Mouse (Mus musculus) heart, postnatal 0 days (tissue): Measurements from ENCODE around the gene Tmem169. TPM values are rescaled to one million over a fixed set of nuclear protein-coding genes. Genes with fewer than 3 reads are reported as not detected.

Experiments used
- ATAC-seq: fragments of 200-750 bp; cut with Nextera tagmentation; 2 replicates; pipeline ENCODE4 v1.8.0; 2017; ENCODE audit warnings: low read depth, moderate number of reproducible peaks, moderate library complexity; ENCODE audit not compliant: insufficient read depth
- DNase-seq: peaks from one replicate; pipeline ENCODE4 v3.0.0-alpha.2; 2016; ENCODE audit warnings: low spot score
- H3K27ac ChIP-seq: fragments of 300-500 bp; sonication (generic); 2 replicates; pipeline ENCODE4 v1.5.1; 2014; ENCODE audit warnings: low read depth, mild to moderate bottlenecking
- H3K27me3 ChIP-seq: fragments of 300-500 bp; sonication (generic); 2 replicates; pipeline ENCODE4 v1.6.1; 2014; ENCODE audit warnings: low read length, mixed read lengths; ENCODE audit not compliant: control insufficient read depth, insufficient read depth
- H3K36me3 ChIP-seq: fragments of 300-500 bp; sonication (generic); replicated peaks from 2 replicates; pipeline ENCODE4 v1.6.1; 2014; ENCODE audit warnings: low read length, mixed read lengths; ENCODE audit not compliant: control insufficient read depth, insufficient read depth
- H3K4me1 ChIP-seq: fragments of 300-500 bp; sonication (generic); 2 replicates; pipeline ENCODE4 v1.6.1; 2014; ENCODE audit warnings: antibody characterized with exemption; ENCODE audit not compliant: control insufficient read depth, insufficient read depth
- H3K4me2 ChIP-seq: fragments of 300-500 bp; sonication (generic); 2 replicates; pipeline ENCODE4 v1.6.1; 2014; ENCODE audit warnings: low read depth, mild to moderate bottlenecking, low read length, moderate library complexity
- H3K4me3 ChIP-seq: fragments of 300-500 bp; sonication (generic); 2 replicates; pipeline ENCODE4 v1.5.1; 2014; ENCODE audit warnings: low read depth, low read length
- H3K9ac ChIP-seq: fragments of 300-500 bp; sonication (generic); replicated peaks from 2 replicates; pipeline ENCODE4 v1.6.1; 2014; ENCODE audit warnings: low read depth, low read length, mixed read lengths
- H3K9me3 ChIP-seq: fragments of 300-500 bp; sonication (generic); replicated peaks from 2 replicates; pipeline ENCODE4 v1.6.1; 2016; ENCODE audit warnings: low read length; ENCODE audit not compliant: control insufficient read depth
- CTCF ChIP-seq: IDR thresholded peaks from 2 replicates; pipeline ENCODE4 v1.5.1; 2016; ENCODE audit warnings: antibody characterized with exemption, control low read depth, low read depth
- EP300 ChIP-seq: IDR thresholded peaks from 2 replicates; pipeline ENCODE4 v1.6.1; 2016; ENCODE audit warnings: antibody characterized with exemption, low read depth
- WGBS: fragments of 180-500 bp; shearing (Covaris S2); extraction: QIAGEN DNeasy Blood & Tissue Kit; methylation state at CpG from one replicate; pipeline ENCODE4 v1.1.7; 2014; 5-methylcytosine and 5-hydroxymethylcytosine counted together
- polyA plus RNA-seq: library from polyadenylated mRNA; unstranded; fragments of >200 nt; fragmentation: Nextera tagmentation; extraction: Ambion mirVana; gene quantifications from 2 replicates; pipeline ENCODE4 v1.2.1, GENCODE M21; 2015
- total RNA-seq: library from RNA; depleted of rRNA; stranded (reverse); fragments of >200 nt; gene quantifications from 2 replicates; pipeline ENCODE4 v1.2.3, GENCODE M21; 2014; ENCODE audit warnings: low replicate concordance

Tmem169 gene
- total and polyA plus RNA-seq, 2 experiments from 2014 or later = not detected

GRCm38 (mm10) chr1:72295746-72296145 lies 11.6 kb downstream of the Tmem169 start:
- H3K36me3 ChIP-seq = no peaks in the 10 kb centered on the region
- WGBS = 58% methylated on average over 8 of the region's 8 CpGs
- H3K27me3 ChIP-seq = no peaks in the 10 kb centered on the region
- H3K4me3 ChIP-seq = no peak overlapping the region
- no peak overlapping the region for H3K9ac ChIP-seq
- no peaks in the 10 kb centered on the region for H3K4me1 ChIP-seq
- H3K9me3 ChIP-seq = no peaks in the 10 kb centered on the region
- TF ChIP-seq CTCF (no peak), EP300 (no peak)
- ATAC-seq = no peak
- H3K27ac ChIP-seq = no peak overlapping the region
- no peak overlapping the region for H3K4me2 ChIP-seq
- DNase-seq = no peak

GRCm38 (mm10) chr1:72301845-72302244 lies 17.7 kb downstream of the Tmem169 start:
- H3K9me3 ChIP-seq = no peaks in the 10 kb centered on the region
- H3K27ac ChIP-seq = no peak overlapping the region
- no peaks in the 10 kb centered on the region; the same call in 1 of the 2 replicates for H3K4me1 ChIP-seq
- WGBS = 63% methylated on average over 1 of the region's 1 CpGs
- TF ChIP-seq EP300 = no peak
- no peak for TF ChIP-seq CTCF
- no peak overlapping the region for H3K9ac ChIP-seq
- DNase-seq (no peak), ATAC-seq (no peak)
- H3K4me3 ChIP-seq = no peak overlapping the region
- H3K4me2 ChIP-seq = no peak overlapping the region
- H3K27me3 ChIP-seq = no peaks in the 10 kb centered on the region
- H3K36me3 ChIP-seq = no peaks in the 10 kb centered on the region

- H3K9ac ChIP-seq = no peak overlapping the region
- no peak for TF ChIP-seq EP300
- H3K27ac ChIP-seq = no peak overlapping the region
- ATAC-seq (no peak), DNase-seq (no peak)
- H3K9me3 ChIP-seq = no peaks in the 10 kb centered on the region
- no peaks in the 10 kb centered on the region for H3K36me3 ChIP-seq
- 51% methylated on average over 3 of the region's 3 CpGs for WGBS
- H3K4me1 ChIP-seq = no peaks in the 10 kb centered on the region; the same call in 1 of the 2 replicates
- peak overlapping the region; percentile 80 for H3K4me2 ChIP-seq
- H3K27me3 ChIP-seq = no peaks in the 10 kb centered on the region
- peak overlapping the region; percentile 72; the same call in 1 of the 2 replicates for H3K4me3 ChIP-seq
These were observed 22.1 kb downstream of the Tmem169 start for GRCm38 (mm10) chr1:72306241-72306640.

DNA sequence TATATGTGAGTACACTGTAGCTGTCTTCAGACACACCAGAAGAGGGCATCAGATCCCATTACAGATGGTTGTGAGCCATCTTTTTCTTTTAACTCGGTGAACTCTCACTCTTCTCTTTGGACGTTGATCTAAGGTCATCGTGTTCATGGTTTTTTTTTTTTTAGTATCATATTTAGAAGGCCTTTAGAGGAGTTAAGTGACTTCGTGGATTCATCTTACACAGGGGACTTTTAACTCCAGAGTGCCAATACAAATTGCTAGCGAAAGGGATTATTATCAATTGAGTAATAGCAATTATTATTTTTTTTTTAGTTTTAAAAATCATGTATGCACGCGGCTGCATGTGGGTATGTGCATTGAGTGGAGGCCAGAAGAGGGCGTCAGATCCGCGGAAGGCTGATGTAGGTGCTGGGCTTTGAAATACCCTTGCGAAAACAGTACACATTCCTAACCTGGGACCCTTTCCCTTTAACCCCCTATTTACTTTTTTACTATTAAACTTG lies 22.6 kb downstream of the Tmem169 start:
- peak; percentile 71 for ATAC-seq

GRCm38 (mm10) chr1:72307317-72307798 lies 23.2 kb downstream of the Tmem169 start, which contains the start of gene Xrcc5:
Xrcc5 (plus strand) TSS chr1:72307421.
- TF ChIP-seq EP300 (no peak), CTCF (no peak)
- Histone ChIP-seq H3K9ac (peak within 1 kb of the TSS; percentile 71), H3K36me3 (peaks cover 8% of the 10 kb centered on the region), H3K27ac (peak within 1 kb of the TSS; percentile 89), H3K4me2 (peak within 1 kb of the TSS; percentile 80), H3K4me1 (no peaks in the 10 kb centered on the region; the same call in 1 of the 2 replicates), H3K27me3 (no peaks in the 10 kb centered on the region), H3K9me3 (no peaks in the 10 kb centered on the region), H3K4me3 (peak within 1 kb of the TSS; percentile 72)
- DNase-seq (peak; percentile 92), ATAC-seq (peak; percentile 97)
- under 1% methylated on average over 21 of the region's 21 CpGs for WGBS

More for the DNA sequence above, 22.6 kb downstream of the Tmem169 start:
- WGBS = 4% methylated on average over 11 of the region's 11 CpGs
- H3K27me3 ChIP-seq = no peaks in the 10 kb centered on the region
- H3K9ac ChIP-seq = peak overlapping the region; percentile 71
- DNase-seq = peak; percentile 57
- TF ChIP-seq EP300 (no peak), CTCF (peak; percentile 46)
- H3K9me3 ChIP-seq = no peaks in the 10 kb centered on the region
- no peaks in the 10 kb centered on the region; the same call in 1 of the 2 replicates for H3K4me1 ChIP-seq
- peak overlapping the region; percentile 89 for H3K27ac ChIP-seq
- peak overlapping the region; percentile 80 for H3K4me2 ChIP-seq
- peak overlapping the region; percentile 72 for H3K4me3 ChIP-seq
- peaks cover 2% of the 10 kb centered on the region for H3K36me3 ChIP-seq

GRCm38 (mm10) chr1:72308919-72309318 lies 24.8 kb downstream of the Tmem169 start:
- Histone ChIP-seq H3K9me3 (no peaks in the 10 kb centered on the region), H3K27me3 (no peaks in the 10 kb centered on the region), H3K4me3 (no peak overlapping the region), H3K4me1 (no peaks in the 10 kb centered on the region; the same call in 1 of the 2 replicates), H3K36me3 (peaks cover 8% of the 10 kb centered on the region), H3K9ac (no peak overlapping the region), H3K4me2 (no peak overlapping the region), H3K27ac (no peak overlapping the region)
- ATAC-seq (no peak), DNase-seq (no peak)
- 67% methylated on average over 4 of the region's 4 CpGs for WGBS
- no peak for TF ChIP-seq CTCF
- no peak for TF ChIP-seq EP300
